Mouse (Mus musculus): ENCODE measurements around the gene Eif2ak2.
A peak's percentile ranks its signal among the peaks of the same experiment; 100 is the strongest.

The Eif2ak2 gene

DNA sequence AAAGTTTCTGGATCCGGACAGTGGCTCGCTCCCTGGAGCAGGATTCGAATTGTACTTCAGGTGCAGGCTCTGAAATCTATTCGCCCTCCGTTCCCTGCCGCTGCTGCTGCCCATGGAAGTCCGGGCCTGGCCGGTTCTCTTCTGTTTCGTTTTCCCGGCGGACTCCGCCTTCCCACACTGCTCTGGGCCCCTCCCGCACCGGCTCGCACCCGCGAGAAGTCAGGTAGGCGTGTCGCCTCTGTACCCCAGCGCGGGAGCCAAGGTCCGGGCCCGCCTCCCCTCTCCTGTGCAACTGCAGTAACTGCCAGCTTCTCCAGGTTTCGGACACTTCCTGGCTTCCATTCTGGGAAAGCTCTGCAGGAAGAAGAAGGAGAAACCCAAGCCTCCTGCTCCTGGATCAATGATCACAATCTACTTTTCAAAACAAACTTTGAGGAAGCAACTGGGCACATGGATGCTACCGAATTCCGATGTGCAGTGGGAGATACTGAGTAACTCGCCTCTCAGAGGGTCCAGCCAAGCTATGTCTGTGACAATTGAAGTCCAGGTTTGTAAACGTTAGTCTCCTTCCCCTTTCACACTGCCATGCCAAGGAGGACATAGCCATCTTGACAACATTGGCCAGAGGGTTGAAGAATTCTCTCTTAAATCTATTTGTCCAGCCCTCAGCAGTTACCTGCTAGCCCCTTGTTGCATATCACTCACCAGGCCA lies at the start of gene Eif2ak2:
Gene Eif2ak2, minus strand, starts transcription at position 173 of the 712 bp plus-strand sequence.
- DNase-seq (ENCODE audit: extremely low spot score, low read depth, low spot score) = peak; percentile 47

DNA sequence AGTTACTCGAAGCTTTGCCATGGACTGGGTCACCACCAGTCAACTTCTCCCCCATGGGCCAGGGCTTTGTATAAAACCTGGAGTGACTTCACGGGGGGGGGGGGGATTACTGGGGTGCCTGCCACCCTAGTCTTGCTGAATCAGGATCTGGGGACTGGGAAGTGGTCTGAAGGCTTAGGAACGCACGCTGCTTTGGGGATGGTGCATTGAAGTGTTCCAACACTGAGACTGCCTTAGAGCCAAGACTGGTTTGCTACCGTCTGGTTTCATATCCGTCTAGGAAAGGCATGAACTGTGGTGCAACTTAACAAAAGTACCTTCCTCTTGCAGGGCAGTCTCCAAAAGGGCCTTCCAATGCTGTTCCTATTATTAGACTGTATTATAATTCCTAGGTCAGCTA lies 35.3 kb upstream of the Eif2ak2 start:
- DNase-seq (ENCODE audit: extremely low spot score, low read depth, low spot score) = no peak

GRCm38 (mm10) chr17:78916899-78917298 lies 34.5 kb upstream of the Eif2ak2 start:
- no peak for DNase-seq (ENCODE audit: extremely low spot score, low read depth, low spot score)

- peak; percentile 77 for DNase-seq (ENCODE audit: extremely low spot score, low read depth, low spot score)
These were observed 34.0 kb upstream of the Eif2ak2 start, which contains the start of gene Cebpzos for GRCm38 (mm10) chr17:78916369-78916813. Cebpzos (plus strand) TSS chr17:78916500.

GRCm38 (mm10) chr17:78915772-78916171 lies 33.4 kb upstream of the Eif2ak2 start:
- no peak for DNase-seq (ENCODE audit: extremely low spot score, low read depth, low spot score)

DNA sequence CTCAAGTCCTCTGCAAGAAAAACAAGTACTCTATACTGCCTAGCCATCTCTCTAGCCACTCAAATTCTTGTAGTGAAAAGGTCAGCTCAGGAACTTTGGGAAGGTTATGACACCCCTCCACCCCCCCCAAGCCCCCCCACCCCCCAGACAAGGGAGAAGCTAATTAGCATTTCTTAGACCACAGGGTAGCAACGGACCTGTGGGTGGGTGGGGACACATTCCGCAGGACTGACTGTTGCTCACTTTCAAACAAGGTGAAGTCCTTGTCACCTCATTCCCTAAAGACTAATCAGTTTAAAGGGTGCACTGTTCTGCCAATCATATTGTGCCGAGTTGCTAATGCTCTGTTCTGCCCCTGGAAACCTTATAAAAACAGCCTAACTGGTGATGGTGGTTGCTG lies 31.5 kb upstream of the Eif2ak2 start:
- no peak for DNase-seq (ENCODE audit: extremely low spot score, low read depth, low spot score)

- DNase-seq (ENCODE audit: extremely low spot score, low read depth, low spot score) = no peak
These were observed 30.5 kb upstream of the Eif2ak2 start for GRCm38 (mm10) chr17:78912861-78913281.

- no peak for DNase-seq (ENCODE audit: extremely low spot score, low read depth, low spot score)
These were observed 27.0 kb upstream of the Eif2ak2 start for GRCm38 (mm10) chr17:78909374-78909773.

DNA sequence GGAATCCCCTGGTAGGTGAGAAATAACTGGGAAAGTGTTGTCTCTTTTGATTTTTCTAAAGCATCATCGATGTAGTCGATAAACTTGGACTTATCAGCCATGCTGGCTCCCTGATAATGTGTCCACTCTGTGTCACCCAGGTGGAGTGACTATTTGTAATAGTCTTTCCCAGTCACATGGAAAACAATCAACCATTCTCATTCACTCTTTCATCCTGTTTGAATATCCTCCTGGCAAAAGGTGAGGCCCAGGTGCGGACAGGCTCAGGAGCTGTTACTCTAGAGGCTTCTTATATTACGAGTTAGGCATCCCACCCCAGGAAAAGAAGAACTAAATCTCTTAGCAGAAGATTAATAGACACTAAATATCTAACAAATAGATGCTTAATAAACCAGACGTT lies 24.5 kb upstream of the Eif2ak2 start, which contains the start of gene Sult6b1:
Gene Sult6b1, minus strand, starts transcription at position 101 of the 400 bp plus-strand sequence.
- no peak for DNase-seq (ENCODE audit: extremely low spot score, low read depth, low spot score)

DNA sequence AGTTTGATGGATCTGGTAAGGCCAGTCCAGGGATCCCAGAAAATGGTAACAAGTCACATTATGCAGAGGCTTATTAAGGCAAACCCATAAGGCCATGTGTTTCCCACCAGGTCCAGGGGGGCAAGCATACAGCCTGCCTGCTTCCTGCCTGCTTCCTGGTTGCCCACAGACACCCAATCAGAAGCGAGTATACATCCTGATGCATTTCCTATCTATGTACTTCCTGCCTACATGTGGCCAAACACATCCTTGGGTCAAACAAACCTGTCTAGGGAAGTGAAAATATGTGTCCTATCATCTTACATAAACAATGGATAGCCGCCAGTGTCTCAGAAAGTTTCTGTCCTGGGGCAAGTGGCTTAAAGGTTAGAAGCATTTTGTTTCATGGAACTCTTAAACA lies 20.8 kb upstream of the Eif2ak2 start:
- no peak for DNase-seq (ENCODE audit: extremely low spot score, low read depth, low spot score)

DNA sequence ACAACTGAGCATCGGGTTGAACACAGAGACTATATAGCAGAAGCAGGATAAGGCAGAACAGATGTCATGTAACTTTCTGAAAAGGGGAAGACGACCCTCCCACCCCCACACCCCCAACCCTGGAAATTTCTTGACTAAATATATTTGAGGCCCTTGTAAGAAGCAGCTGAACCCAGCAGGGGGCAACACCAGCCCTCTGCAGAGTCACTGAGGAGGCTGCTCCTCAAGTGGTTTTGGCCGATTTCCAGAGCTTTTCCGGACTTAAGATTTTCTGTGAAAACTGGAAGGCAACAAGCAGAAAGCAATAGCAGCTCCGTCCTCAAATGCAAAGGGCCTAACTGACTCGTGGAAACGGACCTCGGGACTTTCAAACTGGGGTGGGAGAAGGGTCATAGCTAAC lies 13.0 kb upstream of the Eif2ak2 start:
- DNase-seq (ENCODE audit: extremely low spot score, low read depth, low spot score) = no peak

GRCm38 (mm10) chr17:78894991-78895390 lies 12.6 kb upstream of the Eif2ak2 start:
- DNase-seq (ENCODE audit: extremely low spot score, low read depth, low spot score) = no peak

- no peak for DNase-seq (ENCODE audit: extremely low spot score, low read depth, low spot score)
These were observed 8.6 kb upstream of the Eif2ak2 start for GRCm38 (mm10) chr17:78891020-78891419.

DNA sequence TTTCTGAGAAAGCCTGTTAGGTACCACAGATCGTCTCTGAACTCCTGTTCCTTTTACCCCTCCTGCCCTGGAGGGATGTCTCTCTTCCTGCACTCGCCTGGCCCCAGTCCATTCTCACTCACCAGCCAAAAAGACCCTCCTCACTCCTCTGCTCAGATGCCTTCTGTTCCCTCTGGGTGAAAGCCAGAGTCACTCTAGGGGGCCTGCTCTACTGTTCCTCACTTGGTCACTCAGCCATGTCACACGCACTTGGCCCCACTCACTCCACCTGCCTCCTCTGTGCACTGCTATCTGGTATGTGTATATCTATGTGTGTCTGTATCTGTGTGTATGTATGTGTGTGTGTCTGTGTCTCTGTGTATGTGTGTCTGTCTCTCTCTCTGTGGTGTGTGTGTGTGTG lies 6.8 kb upstream of the Eif2ak2 start:
- DNase-seq (ENCODE audit: extremely low spot score, low read depth, low spot score) = no peak

DNA sequence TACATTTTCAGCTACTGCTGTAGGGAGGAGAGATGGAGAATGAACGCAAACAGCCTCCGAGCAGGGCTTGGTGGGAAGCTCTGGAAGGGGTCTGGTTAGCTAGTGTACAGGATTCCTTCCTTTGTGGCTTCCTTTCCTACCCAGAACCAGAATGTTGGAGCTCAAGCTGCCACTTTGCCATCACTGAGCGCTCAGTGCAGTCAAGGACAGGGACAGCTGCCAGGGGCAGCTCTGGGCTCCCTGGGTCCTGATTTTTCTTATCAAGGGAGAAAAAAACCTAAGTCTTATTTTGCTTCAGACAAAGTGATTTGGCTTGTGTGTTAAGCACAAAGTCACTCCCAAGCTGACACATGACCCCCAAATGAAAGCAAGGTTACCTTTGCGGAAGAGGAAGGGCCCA lies 6.2 kb upstream of the Eif2ak2 start:
- no peak for DNase-seq (ENCODE audit: extremely low spot score, low read depth, low spot score)

DNA sequence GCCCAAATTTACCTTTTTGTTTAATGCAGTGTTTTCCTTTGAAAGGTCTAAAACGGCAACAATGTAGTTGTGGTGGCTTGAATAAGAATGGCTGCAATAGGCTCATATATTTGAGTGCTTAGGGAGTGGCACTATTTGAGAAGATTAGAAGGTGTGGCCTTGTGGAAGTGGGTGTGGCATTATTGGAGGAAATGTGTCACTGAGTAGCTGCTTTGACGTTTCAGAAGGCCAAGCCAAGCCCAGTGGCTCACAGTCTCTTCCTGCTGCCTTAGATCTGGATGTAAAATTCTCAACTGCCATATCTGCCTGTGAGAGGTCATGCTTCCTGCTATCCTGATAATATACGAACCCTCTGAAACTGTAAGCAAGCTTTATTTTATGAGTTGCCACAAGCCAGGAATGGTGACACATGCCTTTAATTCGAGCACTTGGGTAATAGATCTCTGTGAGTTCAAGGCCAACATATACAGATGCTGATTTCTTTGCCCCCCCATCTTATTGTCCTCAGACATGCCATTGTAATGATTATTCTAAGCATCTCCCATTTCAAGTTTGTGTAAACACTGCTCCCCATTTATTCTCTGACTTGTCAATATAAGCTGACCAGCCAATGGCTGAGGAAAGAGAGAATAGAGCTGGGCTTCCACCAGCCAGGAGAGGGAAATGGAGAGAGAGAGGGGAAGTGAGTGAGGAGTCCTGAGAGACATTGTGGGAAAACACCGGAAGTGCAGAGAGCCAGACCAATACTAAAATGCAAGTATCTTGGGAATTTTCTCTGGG lies 3.1 kb upstream of the Eif2ak2 start:
- DNase-seq (ENCODE audit: extremely low spot score, low read depth, low spot score) = no peak

DNA sequence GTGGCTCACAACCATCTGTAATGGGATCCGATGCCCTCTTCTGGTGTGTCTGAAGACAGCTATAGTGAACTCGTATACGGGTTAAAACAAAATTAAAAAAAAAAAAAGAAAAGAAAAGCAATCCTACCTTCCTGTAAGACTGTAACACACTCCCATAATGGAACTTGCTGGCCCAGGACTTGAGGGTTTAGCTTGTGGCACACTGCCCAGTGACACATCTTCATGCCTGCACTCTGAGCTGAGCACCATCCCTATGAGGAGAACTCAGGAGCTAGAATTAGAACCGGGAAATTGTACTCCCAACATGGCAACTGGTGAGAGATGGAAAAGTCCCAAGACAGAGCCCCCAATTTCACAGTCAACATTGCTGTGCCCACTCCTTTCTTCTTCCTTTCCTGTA lies 918 bp upstream of the Eif2ak2 start:
- DNase-seq (ENCODE audit: extremely low spot score, low read depth, low spot score) = no peak

DNA sequence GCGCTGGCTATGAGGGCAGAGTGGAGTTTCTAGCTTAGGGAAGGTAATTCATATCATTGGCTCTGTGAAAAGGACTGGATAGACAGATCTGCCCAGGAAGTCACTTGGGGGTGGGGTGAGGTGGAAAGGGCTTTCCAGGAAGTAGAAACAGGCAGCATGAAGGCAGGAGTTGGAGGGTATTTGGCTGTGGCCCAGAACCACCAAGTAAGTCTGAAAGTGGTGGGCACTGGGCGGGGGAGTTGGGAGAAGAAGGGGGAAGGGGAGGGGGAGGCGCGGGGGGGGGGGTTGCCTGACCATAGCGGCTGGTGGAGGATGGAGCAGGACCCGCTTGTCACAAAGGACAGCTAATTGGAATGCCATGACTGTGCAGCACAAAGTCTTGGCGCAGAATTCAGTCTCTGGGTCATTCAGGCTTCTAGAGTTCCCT lies 482 bp downstream of the Eif2ak2 start:
- DNase-seq (ENCODE audit: extremely low spot score, low read depth, low spot score) = no peak

DNA sequence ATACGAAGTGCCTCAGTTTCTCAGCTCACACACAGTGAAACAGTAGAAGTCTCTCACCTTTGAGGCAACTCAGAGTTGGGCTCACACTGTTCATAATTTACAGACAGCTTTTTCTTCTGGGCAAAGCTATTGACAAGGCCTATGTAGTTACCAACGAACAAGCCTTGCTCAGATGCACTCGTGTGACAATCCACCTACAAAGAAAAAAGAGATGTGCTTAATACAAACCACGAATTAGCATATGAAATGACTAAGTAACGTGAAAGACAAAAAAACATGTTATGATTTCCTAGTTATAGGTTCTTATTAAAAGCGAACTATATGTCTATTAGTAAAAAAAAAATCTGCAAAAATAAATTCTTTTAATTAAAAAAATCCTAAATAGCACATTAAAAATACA lies 8.5 kb downstream of the Eif2ak2 start:
- no peak for DNase-seq (ENCODE audit: extremely low spot score, low read depth, low spot score)

GRCm38 (mm10) chr17:78856243-78856642 lies 26.1 kb downstream of the Eif2ak2 start:
- DNase-seq (ENCODE audit: extremely low spot score, low read depth, low spot score) = no peak

DNA sequence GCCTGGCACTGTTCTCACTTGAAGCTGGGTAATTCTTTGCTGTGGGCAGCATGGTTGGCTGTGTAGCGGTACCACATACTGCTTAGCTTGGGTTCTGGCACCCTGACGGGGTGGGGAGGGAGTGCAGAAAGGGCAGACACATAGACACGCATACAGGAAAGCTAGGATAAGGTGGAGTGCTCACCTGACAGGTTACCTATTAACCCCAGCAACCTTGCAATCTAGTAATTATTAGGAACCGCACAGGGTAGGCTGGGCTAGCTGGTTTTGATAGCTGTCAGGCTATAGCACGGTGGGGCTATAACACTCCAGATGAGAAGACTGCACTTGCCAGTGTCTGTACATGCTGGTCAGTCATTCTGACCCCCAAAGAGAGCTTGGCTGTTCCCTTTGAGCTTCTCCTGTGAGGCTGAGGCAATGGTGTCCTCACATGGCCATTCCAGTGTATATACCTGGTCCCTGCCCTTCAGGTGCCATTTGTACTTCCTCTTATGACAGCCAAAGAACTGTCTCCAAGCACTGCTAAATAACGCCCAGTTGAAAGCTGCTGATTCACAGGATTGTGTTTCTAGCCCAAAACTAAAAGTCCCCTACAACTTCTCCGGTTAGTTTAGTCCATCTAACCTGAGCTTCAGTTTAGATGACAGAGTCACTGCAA lies 40.0 kb downstream of the Eif2ak2 start:
- no peak for DNase-seq (ENCODE audit: extremely low spot score, low read depth, low spot score)

DNA sequence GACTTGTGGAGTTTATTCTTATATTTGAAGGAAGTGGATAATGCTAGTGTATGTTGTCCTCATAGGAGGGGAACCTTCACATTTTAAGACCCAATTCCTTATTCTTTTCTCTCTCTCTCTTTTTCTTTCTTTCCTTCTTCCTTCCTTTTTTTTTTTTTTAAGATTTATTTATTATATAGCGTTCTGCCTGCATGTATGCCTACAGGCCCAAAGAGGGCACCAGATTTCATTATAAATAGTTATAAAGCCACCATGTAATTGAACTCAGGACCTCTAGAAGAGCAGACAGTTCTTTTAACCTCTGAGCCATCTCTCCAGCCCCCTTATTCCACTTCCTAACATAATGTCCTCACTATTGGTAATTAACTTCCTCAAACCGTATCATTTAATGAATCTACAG lies 46.3 kb downstream of the Eif2ak2 start:
- DNase-seq (ENCODE audit: extremely low spot score, low read depth, low spot score) = no peak

All from hindlimb bud, embryonic 11.5 days (tissue).